Mouse (Mus musculus) kidney, embryonic 14.5 days (tissue): ENCODE results near the gene Gm44502. TPM values are rescaled to one million over a fixed set of nuclear protein-coding genes. Genes with fewer than 3 reads are reported as not detected.

Source experiments
- ATAC-seq: fragments of 200-750 bp; cut with Nextera tagmentation; 2 replicates; pipeline ENCODE4 v1.8.0; 2017; ENCODE audit warnings: moderate number of reproducible peaks, mild to moderate bottlenecking, moderate TSS enrichment, moderate library complexity; ENCODE audit not compliant: low FRiP score, low TSS enrichment
- H3K27ac ChIP-seq: fragments of 300-500 bp; sonication (generic); 2 replicates; pipeline ENCODE4 v1.5.1; 2014; ENCODE audit warnings: low read depth, mild to moderate bottlenecking, low read length, moderate library complexity, mixed read lengths
- H3K27me3 ChIP-seq: fragments of 300-500 bp; sonication (generic); 2 replicates; pipeline ENCODE4 v1.6.1; 2014; ENCODE audit warnings: mild to moderate bottlenecking, low read length; ENCODE audit not compliant: control insufficient read depth, insufficient read depth
- H3K36me3 ChIP-seq: fragments of 300-500 bp; sonication (generic); 2 replicates; pipeline ENCODE4 v1.6.1; 2014; ENCODE audit warnings: low read length, mixed read lengths; ENCODE audit not compliant: control insufficient read depth, insufficient read depth
- H3K4me1 ChIP-seq: fragments of 300-500 bp; sonication (generic); 2 replicates; pipeline ENCODE4 v1.6.1; 2014; ENCODE audit warnings: low read length, mixed read lengths; ENCODE audit not compliant: control insufficient read depth, insufficient read depth
- H3K4me2 ChIP-seq: fragments of 300-500 bp; sonication (generic); replicated peaks from 2 replicates; pipeline ENCODE4 v1.6.1; 2014; ENCODE audit warnings: low read depth, mild to moderate bottlenecking, low read length
- H3K4me3 ChIP-seq: fragments of 300-500 bp; sonication (generic); 2 replicates; pipeline ENCODE4 v1.5.1; 2014; ENCODE audit warnings: mild to moderate bottlenecking, low read length
- H3K9ac ChIP-seq: fragments of 300-500 bp; sonication (generic); 2 replicates; pipeline ENCODE4 v1.6.1; 2014; ENCODE audit warnings: low read depth, mild to moderate bottlenecking, low read length, moderate library complexity
- H3K9me3 ChIP-seq: fragments of 300-500 bp; sonication (generic); 2 replicates; pipeline ENCODE4 v1.6.1; 2016; ENCODE audit warnings: low read length; ENCODE audit not compliant: control insufficient read depth
- WGBS: fragments of 180-500 bp; shearing (Covaris S2); extraction: QIAGEN DNeasy Blood & Tissue Kit; methylation state at CpG from one replicate; pipeline ENCODE4 v1.1.7; 2014; 5-methylcytosine and 5-hydroxymethylcytosine counted together
- polyA plus RNA-seq: library from polyadenylated mRNA; unstranded; fragments of >200 nt; fragmentation: Nextera tagmentation; extraction: Ambion mirVana; gene quantifications from 2 replicates; pipeline ENCODE4 v1.2.1, GENCODE M21; 2014

The Gm44502 gene
- not detected in 2 replicates for polyA plus RNA-seq

GRCm38 (mm10) chr15:89429352-89430221 is at the start of gene Gm44502, which contains the start of the genes C730034F03Rik and Chkb:
Gm44502 (minus strand) TSS chr15:89429696.
C730034F03Rik (plus strand) TSS chr15:89429589.
Chkb (minus strand) TSS chr15:89429908.
- H3K4me3 ChIP-seq, result peak within 1 kb of the TSS; percentile 72
- H3K4me1 ChIP-seq, result peaks cover 4% of the 10 kb centered on the region; the same call in 1 of the 2 replicates
- WGBS, result under 1% methylated on average over 70 of the region's 70 CpGs
- ATAC-seq, result peak; percentile 93
- no peaks in the 10 kb centered on the region for H3K9me3 ChIP-seq
- peak within 1 kb of the TSS; percentile 89 for H3K4me2 ChIP-seq
- H3K9ac ChIP-seq, result peak within 1 kb of the TSS; percentile 68
- H3K36me3 ChIP-seq, result peaks cover 21% of the 10 kb centered on the region
- H3K27ac ChIP-seq, result peak within 1 kb of the TSS; percentile 94
- H3K27me3 ChIP-seq, result no peaks in the 10 kb centered on the region

- Histone ChIP-seq H3K4me2 (no peak overlapping the region), H3K4me3 (no peak overlapping the region), H3K36me3 (no peaks in the 10 kb centered on the region), H3K27ac (no peak overlapping the region), H3K9me3 (no peaks in the 10 kb centered on the region), H3K27me3 (no peaks in the 10 kb centered on the region), H3K4me1 (peaks cover 5% of the 10 kb centered on the region; the same call in 1 of the 2 replicates), H3K9ac (no peak overlapping the region)
- no peak for ATAC-seq
- 78% methylated on average over 3 of the region's 3 CpGs for whole genome bisulfite sequencing
Observed at GRCm38 (mm10) chr15:89478622-89479021, 49.1 kb upstream of the Gm44502 start.

- Histone ChIP-seq H3K27me3 (no peaks in the 10 kb centered on the region), H3K4me2 (no peak overlapping the region), H3K36me3 (no peaks in the 10 kb centered on the region), H3K4me1 (peaks cover 5% of the 10 kb centered on the region; the same call in 1 of the 2 replicates), H3K27ac (no peak overlapping the region), H3K4me3 (no peak overlapping the region), H3K9me3 (no peaks in the 10 kb centered on the region), H3K9ac (no peak overlapping the region)
- no peak for ATAC-seq
- 56% methylated on average over 8 of the region's 8 CpGs for WGBS
Observed at GRCm38 (mm10) chr15:89477806-89478205, 48.3 kb upstream of the Gm44502 start.

GRCm38 (mm10) chr15:89477091-89477491 is 47.6 kb upstream of the Gm44502 start, which contains the start of gene Arsa:
Arsa (minus strand) TSS chr15:89477425.
- Histone ChIP-seq H3K4me1 (peaks cover 5% of the 10 kb centered on the region; the same call in 1 of the 2 replicates), H3K27me3 (no peaks in the 10 kb centered on the region), H3K4me2 (peak within 1 kb of the TSS; percentile 90), H3K36me3 (no peaks in the 10 kb centered on the region), H3K9me3 (no peaks in the 10 kb centered on the region), H3K27ac (peak within 1 kb of the TSS; percentile 31; the same call in 1 of the 2 replicates), H3K9ac (peak within 1 kb of the TSS; percentile 63), H3K4me3 (peak within 1 kb of the TSS; percentile 58)
- no peak for ATAC-seq
- WGBS, result 27% methylated on average over 9 of the region's 9 CpGs

GRCm38 (mm10) chr15:89476475-89476815 is 46.9 kb upstream of the Gm44502 start:
- Histone ChIP-seq H3K4me1 (peaks cover 5% of the 10 kb centered on the region; the same call in 1 of the 2 replicates), H3K27ac (peak overlapping the region; percentile 31; the same call in 1 of the 2 replicates), H3K36me3 (no peaks in the 10 kb centered on the region), H3K4me2 (peak overlapping the region; percentile 90), H3K9ac (peak overlapping the region; percentile 63), H3K9me3 (no peaks in the 10 kb centered on the region), H3K27me3 (no peaks in the 10 kb centered on the region), H3K4me3 (peak overlapping the region; percentile 58)
- ATAC-seq, result no peak
- 4% methylated on average over 5 of the region's 5 CpGs for WGBS

GRCm38 (mm10) chr15:89475611-89476474 is 46.3 kb upstream of the Gm44502 start:
- Histone ChIP-seq H3K4me1 (peaks cover 5% of the 10 kb centered on the region; the same call in 1 of the 2 replicates), H3K4me3 (peak overlapping the region; percentile 58), H3K4me2 (peak overlapping the region; percentile 90), H3K9me3 (no peaks in the 10 kb centered on the region), H3K9ac (peak overlapping the region; percentile 63), H3K27me3 (no peaks in the 10 kb centered on the region), H3K36me3 (no peaks in the 10 kb centered on the region), H3K27ac (peak overlapping the region; percentile 31; the same call in 1 of the 2 replicates)
- ATAC-seq, result peak; percentile 96
- 10% methylated on average over 44 of the region's 44 CpGs for WGBS

GRCm38 (mm10) chr15:89475293-89475600 is 45.8 kb upstream of the Gm44502 start:
- Histone ChIP-seq H3K4me3 (peak overlapping the region; percentile 58; the same call in 1 of the 2 replicates), H3K27me3 (no peaks in the 10 kb centered on the region), H3K4me1 (peaks cover 5% of the 10 kb centered on the region; the same call in 1 of the 2 replicates), H3K9me3 (no peaks in the 10 kb centered on the region), H3K36me3 (no peaks in the 10 kb centered on the region), H3K9ac (peak overlapping the region; percentile 63; the same call in 1 of the 2 replicates), H3K27ac (no peak overlapping the region), H3K4me2 (peak overlapping the region; percentile 90)
- 89% methylated on average over 7 of the region's 7 CpGs for WGBS
- peak; percentile 13 for ATAC-seq

GRCm38 (mm10) chr15:89474596-89475292 is 45.2 kb upstream of the Gm44502 start:
- H3K27ac ChIP-seq, result no peak overlapping the region
- WGBS, result 89% methylated on average over 19 of the region's 19 CpGs
- no peak overlapping the region for H3K4me3 ChIP-seq
- no peak for ATAC-seq
- no peaks in the 10 kb centered on the region for H3K9me3 ChIP-seq
- peaks cover 5% of the 10 kb centered on the region; the same call in 1 of the 2 replicates for H3K4me1 ChIP-seq
- H3K36me3 ChIP-seq, result no peaks in the 10 kb centered on the region
- no peaks in the 10 kb centered on the region for H3K27me3 ChIP-seq
- H3K9ac ChIP-seq, result no peak overlapping the region
- H3K4me2 ChIP-seq, result no peak overlapping the region
